Mouse (Mus musculus): ENCODE measurements around the gene Saa1. TPM values are rescaled to one million over a fixed set of nuclear protein-coding genes. Genes with fewer than 3 reads are reported as not detected.

The Saa1 gene
- total RNA-seq, 4 experiments from 2014 or later = not detected

DNA sequence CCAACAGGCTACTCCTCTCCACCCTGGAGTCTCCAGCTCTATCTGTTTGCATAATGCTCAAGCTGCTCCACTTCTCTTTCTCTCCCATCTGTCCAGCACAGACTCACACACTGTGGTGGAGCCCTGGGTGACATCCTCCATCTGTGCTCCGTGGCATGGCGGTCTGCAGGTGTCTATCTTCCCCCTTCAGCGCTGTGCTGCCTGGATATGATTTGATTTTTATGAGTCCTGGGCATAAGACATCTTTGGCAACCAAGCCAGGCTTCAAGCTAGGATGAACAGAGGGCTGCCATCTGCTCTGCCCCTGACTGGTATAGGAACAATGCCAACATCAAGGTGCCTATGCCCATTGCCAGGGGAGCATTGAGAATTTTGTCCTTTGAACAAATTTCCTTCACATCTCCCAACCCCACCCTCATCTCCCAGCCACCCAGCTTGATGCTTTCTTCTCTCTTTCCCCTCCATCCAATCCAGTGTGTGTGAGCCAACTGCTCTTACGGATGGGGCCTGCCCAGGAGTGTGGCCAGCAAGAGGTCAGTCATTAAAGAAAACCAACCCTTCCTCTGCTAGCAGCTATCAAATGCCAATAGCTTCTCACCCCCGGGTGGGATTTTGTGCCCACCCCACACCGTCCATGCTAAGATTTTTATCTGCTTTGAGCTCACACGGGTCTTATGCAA is 24.0 kb downstream of the Saa1 start:
- no peak for DNase-seq

GRCm38 (mm10) chr7:46716897-46717296 is 25.9 kb downstream of the Saa1 start:
- DNase-seq = peak; percentile 19

DNA sequence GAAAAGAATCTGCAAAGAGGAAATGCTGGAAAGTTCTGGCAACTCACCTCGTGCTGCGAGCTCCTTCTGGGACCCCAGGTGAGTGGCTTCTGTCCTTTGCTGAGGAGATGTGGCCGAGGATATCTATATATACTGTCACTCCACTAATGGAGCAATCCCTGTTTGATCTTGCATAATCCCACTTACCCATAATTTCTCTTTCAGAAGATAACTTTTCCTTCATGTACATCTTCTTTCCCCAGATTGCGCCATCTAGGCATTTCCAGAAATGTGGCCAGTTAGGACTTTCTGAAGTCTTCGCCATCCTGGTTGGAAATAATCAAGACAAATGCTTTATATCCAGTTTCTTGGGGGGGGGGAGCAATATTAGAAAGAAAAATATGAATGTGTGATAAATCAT is 27.2 kb downstream of the Saa1 start, which contains the start of gene Saa3:
Gene Saa3 (minus strand): TSS at position 101 of the 400 bp plus-strand sequence.
- DNase-seq = no peak

DNA sequence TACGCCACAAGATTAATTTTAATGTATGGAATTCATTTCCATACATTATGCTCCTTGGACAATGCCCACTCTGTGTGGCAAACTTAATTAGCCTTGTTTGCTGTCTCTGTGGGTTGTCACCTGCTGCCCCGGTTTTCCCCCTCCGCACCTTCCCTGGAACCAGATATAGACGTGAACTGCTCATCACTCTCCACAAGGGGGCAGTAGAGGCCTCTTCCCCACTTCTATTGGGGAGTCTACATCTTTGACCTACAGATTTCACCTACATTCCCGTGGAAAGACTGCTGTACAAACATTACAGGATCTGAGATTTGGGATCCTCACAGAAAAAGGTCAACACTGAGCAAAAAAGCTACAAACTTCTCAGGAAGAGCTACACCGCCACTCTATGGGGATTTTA is 28.3 kb downstream of the Saa1 start:
- DNase-seq = no peak

GRCm38 (mm10) chr7:46712250-46712649 is 30.5 kb downstream of the Saa1 start:
- DNase-seq = no peak

DNA sequence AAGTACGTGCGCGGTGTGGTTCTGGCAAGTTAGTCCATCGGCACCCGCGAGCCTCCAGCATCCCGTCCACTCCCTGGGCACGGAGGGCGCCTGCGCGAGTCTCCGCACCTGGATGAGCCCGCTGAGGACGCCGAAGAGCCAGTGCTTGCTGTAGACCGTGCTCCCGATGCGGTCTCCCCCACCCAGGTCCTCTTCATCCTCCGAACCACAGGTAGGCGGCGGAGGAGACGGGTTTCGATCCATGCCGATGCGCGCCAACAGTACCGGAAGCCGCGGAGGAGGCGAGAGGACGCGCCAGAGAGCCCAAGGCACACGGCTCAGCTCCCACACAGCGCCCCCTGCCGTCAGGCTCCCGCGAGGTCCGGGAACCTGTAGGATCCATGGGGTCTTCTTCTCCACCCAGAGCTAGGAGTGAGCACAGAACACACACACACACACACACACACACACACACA is 32.4 kb downstream of the Saa1 start, which contains the start of gene Saal1:
Gene Saal1 (minus strand): TSS at position 291 of the 455 bp plus-strand sequence.
- DNase-seq = peak; percentile 57

- DNase-seq = no peak
Measured at GRCm38 (mm10) chr7:46700521-46701025, 42.2 kb downstream of the Saa1 start.

- DNase-seq = no peak
Measured at GRCm38 (mm10) chr7:46696754-46697153, 46.0 kb downstream of the Saa1 start.

Other genes starting within 250 kb of the Saa1 start
- gene Sergef, start 103.2 kb downstream of the Saa1 start, total RNA-seq (2022) = 10 to 100 TPM; 29.2 to 47.3 (median 37.2) TPM
- not detected for gene Tph1, start 70.4 kb downstream of the Saa1 start, total RNA-seq (2022)
- 10 to 100 TPM in 2 of 4 experiments, 1 to 10 TPM in 2; 6.4 to 12.4 (median 10.2) TPM for gene Saal1, start 32.3 kb downstream of the Saa1 start, total RNA-seq (2022)
- gene Saa3, start 27.3 kb downstream of the Saa1 start, total RNA-seq (2022) = 1 to 10 TPM; 1.1 to 7.4 (median 4.6) TPM
- not detected for gene Saa4, start 10.4 kb downstream of the Saa1 start, total RNA-seq (2022)
- not detected for gene Saa2, start 8.8 kb upstream of the Saa1 start, total RNA-seq (2022)
- 10 to 100 TPM; 26.4 to 40.6 (median 34.7) TPM for gene Hps5, start 53.1 kb upstream of the Saa1 start, total RNA-seq (2022)
- gene Gtf2h1, start 53.1 kb upstream of the Saa1 start, total RNA-seq (2022) = 10 to 100 TPM; 32.0 to 41.3 (median 39.0) TPM
- 100 to 1,000 TPM; 146 to 275 (median 231) TPM for gene Ldha, start 98.5 kb upstream of the Saa1 start, total RNA-seq (2022)
- gene Ldhc, start 118.2 kb upstream of the Saa1 start, total RNA-seq (2022) = not detected
- gene Tsg101, start 177.0 kb upstream of the Saa1 start, total RNA-seq (2022) = 10 to 100 TPM; 72.4 to 91.6 (median 78.7) TPM
- 10 to 100 TPM; 17.6 to 23.9 (median 21.9) TPM for gene Uevld, start 215.5 kb upstream of the Saa1 start, total RNA-seq (2022)
- gene Gm9999, start 240.6 kb upstream of the Saa1 start, total RNA-seq (2022) = not detected

Data from adrenal gland, adult 8-10 months (tissue).